Mouse (Mus musculus): ENCODE results near the gene Prkar1a. TPM values are rescaled to one million over a fixed set of nuclear protein-coding genes. Genes with fewer than 3 reads are reported as not detected.
A peak's percentile ranks its signal among the peaks of the same experiment; 100 is the strongest.
"Not testable (repeated sequence)": the region's sequence is repeated elsewhere in the genome, so short reads cannot be mapped to it uniquely, and the experiment has no call there.

Prkar1a gene
- total RNA-seq (2021), result 100 to 1,000 TPM; 334 to 356 TPM

DNA sequence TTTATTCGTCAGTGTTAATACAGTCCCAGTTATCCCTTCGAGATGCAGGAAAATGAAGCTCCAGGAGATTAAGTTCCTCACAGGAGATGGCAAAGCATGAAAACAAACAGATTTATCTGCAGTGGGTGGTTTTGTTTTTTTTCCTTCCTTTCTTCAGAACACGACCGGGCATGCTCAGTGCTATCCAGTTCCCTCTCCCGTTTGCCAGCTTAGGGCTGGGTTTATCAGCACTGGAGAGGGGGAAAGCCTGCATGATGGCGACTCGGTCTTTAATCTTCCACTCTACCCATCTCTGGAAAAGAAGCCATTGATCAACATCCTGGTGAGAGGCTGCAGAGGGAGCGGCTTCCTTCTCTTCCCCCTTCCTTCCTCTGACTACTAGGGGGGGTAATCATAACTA, at the start of gene Prkar1a:
Prkar1a (plus strand) TSS at position 200 of the 400 bp plus-strand sequence.
- DNase-seq, result no peak
- intact Hi-C loops (cut with DNase I), result no loop called here

DNA sequence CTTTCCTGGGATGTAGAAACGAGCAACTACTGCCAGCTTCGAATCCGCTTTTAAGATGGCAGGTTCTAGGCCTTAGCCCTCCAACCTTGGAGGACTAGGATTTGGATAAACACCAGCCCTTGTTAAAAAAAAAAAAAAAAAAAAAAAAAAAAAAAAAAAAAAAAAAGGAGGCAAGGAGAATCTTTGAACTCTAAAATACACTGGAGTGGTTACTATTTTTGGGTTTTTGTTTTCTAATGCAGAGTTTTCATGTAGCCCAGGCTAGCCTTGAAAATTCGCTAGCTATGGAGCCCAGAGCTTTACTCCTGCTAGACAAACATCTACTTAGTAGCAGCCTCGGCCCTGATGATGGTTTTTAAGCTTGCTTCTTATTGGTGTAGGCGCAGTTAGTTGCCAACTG, 41.6 kb upstream of the Prkar1a start:
- DNase-seq, result no peak
- intact Hi-C loops (cut with DNase I), result no loop called here

DNA sequence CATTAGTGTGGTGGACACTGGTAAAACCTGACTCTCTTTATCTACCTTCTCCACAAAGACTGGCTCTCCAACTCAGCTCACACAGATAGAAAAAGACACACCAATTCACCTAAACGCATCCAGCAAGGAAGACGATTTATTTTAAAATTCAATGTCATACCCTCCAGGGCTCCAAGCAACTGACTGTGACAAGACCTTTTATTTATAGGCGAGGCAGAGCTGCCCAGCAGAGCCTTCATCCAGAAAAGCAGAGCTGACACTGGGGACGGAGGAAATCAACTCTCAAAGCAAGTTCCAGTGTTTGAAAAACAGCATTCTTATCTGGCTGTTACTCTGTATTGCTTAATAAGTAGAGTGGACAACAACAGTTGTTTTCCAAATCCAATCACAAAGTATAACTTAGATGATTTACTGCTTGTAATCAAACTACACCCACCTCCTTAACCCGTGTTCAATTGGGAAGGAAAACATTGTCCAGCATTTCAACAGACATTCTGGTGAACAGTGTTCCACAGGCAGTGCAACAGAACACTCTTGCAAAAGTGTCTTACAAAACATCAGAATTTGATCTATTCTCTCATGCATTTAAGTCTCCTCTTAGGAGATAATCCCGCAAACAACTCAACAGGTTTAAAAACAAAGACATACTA, 40.1 kb upstream of the Prkar1a start:
- intact Hi-C loops (cut with DNase I), result no loop called here
- DNase-seq, result no peak

DNA sequence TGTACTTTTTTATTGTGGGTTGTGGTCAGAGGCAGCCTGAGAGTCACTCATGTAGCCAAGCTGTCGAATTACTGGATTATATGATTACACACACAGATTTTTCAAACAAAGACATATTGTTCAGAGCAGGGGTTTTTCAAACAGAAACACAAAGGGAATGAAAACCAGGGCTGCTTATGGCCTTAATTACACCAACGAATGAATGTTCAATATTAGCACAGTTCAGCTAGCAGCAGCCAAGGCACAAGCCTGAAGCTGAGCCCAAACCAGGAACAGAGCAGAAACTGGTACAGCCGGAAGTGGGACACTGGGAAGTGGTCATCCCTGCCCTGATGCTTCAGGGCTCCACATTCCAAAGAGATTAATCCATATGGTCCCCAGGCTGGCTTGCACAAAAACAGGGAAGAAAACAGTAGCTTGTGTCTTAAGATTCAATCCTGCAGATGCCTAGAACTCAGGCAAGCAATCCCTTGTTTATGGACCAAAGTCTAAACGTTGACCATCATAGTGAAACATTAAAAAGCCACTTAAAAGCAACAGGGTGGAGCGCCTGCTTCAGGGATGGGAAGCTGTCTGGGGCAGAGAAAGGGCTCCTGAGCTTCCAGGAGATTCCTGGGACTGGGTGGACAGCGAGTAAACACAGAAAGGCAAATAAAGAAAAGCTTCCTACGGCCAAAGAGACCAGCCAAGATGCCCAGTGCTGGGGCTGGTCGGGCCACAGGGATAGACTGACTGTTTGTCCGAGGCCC, 39.0 kb upstream of the Prkar1a start:
- no peak for DNase-seq
- intact Hi-C loops (cut with DNase I), result no loop called here

DNA sequence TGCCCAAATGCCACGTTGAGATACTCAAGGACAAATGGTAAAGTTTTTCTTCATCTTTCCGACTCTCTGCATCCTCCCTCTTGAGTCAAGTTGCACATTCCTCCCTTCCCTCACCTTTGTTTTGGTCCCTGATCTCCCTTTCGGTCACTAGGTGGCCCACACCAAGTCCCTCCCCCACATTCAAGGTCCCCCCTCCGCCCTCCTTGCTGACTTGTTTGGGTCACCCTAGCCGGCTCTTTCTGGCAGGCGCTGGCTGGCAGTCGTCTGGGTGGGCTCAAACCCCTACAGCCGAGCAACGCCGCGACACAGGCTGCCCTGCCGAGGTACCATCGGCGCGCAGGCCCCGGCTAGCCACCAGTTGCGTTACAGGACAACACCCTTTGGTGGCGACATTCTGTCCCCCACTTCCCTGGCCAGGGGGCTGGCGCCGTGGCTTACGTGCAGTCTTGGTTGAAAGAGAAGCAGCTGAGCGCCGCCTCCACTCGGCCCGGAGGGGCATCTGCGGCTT, 38.4 kb upstream of the Prkar1a start:
- intact Hi-C loops (cut with DNase I), result no loop called here
- no peak for DNase-seq

DNA sequence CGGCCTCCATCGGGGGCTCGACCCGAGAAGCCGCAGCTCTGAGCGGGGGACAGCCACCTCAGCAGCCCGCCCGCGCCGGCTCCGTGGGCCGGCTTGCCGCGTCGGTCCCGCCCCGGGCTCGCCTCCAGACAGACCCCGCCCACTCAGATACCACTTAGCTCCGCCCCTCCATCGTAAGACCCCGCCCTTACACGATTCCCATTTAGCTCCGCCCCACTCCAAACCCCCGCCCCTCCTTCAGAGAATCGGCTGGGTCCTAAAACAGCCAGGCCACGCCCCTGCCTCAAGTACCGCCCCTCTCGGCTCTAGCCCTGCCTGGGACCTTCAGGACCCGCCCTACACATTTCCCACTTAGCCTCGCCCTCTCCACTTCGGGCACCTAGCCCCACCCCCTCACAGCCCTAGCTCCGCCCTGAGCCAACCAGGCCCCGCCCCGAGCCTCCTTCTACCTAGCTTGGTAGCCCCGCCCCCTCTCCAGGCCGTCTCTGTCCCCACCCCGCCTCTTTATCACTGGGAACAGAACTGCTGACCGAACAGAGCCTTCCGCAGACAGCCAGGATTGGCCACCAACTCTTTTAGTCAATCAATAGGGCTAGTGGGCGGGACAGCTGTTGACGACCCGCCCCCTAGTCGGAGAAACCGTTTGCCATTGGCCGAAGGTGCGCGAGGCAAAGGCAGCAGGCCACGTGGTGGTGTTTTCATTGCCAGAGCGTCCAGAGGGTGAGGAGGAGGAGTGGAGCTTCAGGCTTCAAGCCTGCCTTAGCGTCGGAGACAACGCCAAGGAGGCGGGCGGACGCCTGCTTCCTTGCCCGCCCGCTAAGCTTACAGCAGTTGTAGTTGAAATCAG, 37.7 kb upstream of the Prkar1a start, which contains the start of gene Wipi1:
Wipi1 (minus strand) TSS at position 665 of the 847 bp plus-strand sequence.
- DNase-seq, result peak; percentile 99
- intact Hi-C loops (cut with DNase I), result no loop called here

DNA sequence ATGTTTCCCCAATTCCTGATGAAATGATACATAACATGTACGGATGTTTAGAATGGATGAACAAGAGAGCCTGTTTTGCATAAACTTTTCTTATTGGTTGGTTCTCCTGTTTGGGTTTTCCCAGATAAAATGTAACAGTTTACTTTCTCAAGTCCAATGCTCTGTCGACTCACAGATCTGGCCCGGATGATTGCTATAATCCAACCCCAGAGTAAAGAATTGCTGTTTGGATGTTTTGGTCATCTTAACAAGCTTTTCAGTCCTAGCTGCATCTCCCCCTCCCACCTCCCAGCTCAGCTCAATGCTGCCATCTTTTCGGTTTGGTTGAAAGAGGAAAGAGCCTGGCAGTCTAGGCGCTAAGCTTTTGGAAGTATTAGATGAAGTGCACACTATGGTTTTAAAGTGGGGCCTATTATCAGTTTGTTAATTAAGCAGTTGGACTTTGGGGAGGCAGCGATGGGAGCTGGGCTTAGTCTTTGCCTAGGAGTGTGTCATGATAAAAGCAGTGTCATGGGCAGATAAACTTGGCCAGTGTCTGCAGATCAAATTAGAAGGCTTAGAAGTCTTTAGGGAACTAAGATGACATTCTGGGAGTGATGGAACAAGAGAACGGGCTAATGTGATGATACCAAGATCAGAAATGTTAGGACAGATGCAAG, 36.2 kb upstream of the Prkar1a start:
- no peak for DNase-seq
- intact Hi-C loops (cut with DNase I), result no loop called here

DNA sequence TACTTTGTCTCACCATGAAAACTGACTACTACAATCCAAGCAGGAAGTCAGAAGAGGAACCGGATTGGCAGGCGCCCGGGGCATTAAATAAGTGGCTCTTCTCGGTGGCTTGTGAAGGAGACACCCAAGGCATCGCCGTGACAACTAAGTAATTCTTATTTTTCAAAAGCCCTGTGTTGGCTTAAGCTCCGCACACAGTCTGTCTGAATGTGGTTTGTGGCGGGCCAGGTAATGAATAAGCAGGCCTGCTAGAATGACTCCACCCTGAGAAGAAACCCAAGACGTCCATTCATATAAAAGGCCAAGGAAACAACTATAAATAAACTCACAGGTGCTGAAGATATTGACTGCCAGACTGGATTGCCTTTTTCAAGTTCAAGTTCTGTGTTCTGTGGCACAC, 33.9 kb upstream of the Prkar1a start:
- no peak for DNase-seq
- intact Hi-C loops (cut with DNase I), result no loop called here

DNA sequence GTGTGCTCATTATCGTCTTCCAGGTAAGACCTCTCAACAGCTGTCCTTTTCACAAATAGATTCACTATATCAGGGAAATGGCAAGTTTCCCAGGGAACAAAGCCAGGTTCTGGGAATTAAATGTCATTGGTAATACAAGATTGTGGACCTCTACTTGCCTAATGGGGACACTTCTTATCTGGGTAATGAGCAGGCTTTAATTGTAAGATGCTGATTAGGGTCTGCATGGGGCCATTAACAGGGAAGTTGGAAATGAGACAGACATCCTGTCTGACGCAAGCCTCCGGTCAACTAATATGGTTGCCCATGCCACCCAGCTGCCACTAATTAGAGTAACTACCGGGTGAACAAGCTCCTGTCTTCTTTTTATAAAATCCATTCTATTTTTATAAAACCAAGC, 32.9 kb upstream of the Prkar1a start:
- intact Hi-C loops (cut with DNase I), result no loop called here

DNA sequence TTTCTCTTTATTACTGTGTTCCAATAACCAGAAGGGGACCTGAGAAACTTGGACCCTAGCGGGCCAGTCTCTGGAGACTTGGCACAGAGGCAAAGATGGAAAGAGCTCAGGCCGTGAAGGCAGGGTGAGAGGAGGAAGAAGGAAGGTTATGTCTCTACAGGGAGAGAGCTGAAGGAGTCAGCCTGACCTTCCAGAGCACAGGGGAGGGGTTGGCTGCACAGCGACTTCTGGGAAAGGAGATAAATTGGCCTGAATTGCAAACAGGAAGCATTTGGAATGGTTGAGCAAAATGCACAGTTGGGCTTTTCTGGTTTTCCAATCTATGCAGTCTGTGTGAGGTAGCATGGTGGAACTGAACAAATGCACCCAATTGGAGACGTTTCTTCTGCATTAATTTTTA, 32.4 kb upstream of the Prkar1a start:
- intact Hi-C loops (cut with DNase I), result no loop called here
- DNase-seq, result no peak

More for the DNA sequence above, 32.9 kb upstream of the Prkar1a start:
- no peak for DNase-seq

DNA sequence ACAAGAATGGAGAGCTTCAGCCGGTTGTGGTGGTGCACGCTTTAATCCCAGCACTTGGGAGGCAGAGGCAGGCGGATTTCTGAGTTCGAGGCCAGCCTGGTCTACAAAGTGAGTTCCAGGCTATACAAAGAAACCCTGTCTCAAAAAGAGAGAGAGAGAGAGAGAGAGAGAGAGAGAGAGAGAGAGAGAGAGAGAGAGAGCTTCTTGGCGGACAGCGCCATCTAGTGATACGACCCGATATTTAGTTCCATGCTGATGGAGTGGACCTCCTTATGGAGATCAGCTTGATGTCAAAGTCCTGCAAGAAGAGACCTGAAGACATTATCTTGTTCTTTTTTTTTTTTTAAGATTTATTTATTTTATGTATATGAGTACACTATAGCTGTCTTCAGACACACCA, 30.1 kb upstream of the Prkar1a start:
- intact Hi-C loops (cut with DNase I), result not testable (repeated sequence)
- peak; percentile 38 for DNase-seq

DNA sequence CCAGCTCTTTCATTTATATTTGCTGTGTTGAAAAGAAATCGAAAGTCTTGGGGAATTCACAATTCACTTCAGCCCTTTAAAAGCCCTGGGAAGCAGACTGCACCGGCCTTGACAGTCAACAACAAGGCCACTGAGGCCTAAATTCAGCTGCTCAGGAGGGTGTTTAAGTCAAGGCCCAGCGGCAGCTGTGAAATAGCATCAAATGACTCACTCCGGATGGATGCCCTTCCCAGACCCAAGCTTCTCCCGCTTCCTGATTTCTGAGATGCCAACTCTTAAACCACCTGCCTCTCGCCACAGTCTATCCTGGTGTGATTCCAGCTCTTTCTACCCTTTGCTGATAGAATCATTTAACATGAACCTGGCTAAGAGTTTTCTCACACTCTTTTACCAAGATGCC, 28.8 kb upstream of the Prkar1a start:
- intact Hi-C loops (cut with DNase I), result no loop called here
- no peak for DNase-seq

DNA sequence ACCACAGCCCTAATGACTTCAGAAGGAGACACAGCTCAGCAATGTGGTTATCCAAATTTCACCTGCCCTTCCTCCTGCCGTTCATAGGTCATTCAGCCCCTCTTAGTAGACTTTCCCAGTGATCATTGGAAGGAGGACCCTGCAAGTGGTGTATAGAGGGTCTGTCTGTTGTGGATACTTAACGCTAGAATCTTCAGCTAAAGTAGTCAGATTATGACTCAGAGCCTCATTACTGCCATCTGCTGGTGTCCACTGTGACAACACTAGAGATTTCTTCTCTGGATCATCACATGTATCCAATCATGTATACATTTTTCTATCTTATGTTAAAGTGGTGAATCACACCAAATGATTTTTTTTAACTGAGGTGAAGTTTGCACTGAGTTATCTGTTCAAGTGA, 28.0 kb upstream of the Prkar1a start:
- DNase-seq, result peak; percentile 55
- intact Hi-C loops (cut with DNase I), result no loop called here

DNA sequence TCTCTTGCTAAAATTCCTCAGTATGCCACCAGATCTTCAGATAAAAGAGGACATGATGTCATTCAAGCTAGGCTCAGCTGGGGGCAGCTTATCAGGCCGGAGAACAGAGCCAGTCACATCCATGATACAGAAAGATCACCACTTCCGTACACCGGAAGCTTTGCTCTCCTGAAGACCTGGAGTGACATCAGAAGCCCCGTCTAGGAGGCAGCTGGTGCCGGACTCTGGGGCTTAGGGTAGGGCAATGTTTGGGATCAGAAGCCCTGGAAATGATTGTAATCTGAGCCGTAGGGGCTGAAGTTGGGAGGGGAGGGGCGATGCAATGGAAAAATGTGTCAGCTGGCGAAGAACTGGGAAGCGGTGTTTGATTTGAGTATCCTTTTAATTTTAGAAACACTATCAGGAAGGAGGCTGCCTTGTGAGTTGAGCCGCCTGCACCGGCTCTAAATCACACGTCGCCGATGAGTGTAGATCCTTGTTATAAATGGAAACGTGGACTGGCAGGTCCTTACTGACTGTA, 26.6 kb upstream of the Prkar1a start:
- DNase-seq, result no peak
- intact Hi-C loops (cut with DNase I), result no loop called here

DNA sequence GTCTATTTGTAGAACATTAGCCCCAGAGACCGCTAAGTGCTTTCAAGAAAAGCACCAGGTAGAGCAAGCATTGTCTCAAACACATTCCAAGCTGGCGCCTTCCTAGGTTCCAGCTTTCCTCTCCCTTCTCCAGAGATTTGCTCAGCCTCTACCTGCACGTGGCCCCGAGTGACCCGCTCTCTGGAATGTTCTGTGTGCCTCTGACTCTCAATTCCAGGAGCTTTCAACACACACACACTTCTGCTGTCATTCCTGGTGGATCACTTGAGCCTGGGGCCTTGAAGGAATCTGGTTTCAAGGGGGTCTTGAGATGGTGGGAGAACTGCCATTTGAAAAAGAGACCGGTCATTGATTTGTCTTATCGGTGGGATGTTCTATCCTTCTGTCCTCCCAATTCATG, 26.0 kb upstream of the Prkar1a start:
- intact Hi-C loops (cut with DNase I), result no loop called here
- DNase-seq, result no peak

DNA sequence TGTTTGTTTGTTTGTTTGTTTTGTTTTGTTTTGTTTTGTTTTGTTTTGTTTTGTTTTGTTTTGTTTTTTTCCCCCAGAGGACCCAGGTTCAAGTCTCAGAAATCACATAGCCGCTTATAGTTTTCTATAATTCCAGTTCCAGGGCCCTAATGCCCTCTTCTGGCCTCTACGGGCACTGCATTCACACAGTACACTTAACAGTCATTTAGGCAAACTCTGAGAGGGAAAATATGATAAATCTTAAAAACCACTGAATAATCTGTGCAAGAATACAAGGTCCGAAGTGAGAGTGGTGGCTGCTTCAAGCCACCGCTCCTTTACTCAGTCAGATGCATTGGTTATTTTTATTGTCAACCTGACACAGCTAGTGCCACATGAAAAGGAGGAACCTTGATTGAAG, 21.6 kb upstream of the Prkar1a start:
- intact Hi-C loops (cut with DNase I), result no loop called here

DNA sequence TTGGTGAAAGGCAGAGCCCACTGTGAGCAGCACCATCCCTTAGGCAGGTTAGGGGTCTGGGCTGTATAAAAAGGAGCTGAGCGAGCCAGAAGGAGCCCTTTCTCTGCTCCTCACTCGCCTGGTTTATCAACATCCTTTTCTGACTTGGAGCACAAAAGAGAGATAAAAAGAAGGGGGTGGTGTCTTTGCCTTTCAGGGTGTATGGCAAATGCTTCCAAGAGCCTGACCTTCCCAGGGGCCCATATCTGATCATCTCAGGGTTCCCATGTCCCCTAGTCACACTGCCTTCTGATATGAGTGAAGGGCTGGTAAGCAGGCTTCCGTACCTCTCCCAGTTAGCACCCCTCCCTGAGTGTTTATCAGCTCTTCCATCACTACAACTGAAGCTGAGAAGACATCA, 21.1 kb upstream of the Prkar1a start:
- intact Hi-C loops (cut with DNase I), result no loop called here
- no peak for DNase-seq

More for the DNA sequence above, 21.6 kb upstream of the Prkar1a start:
- no peak for DNase-seq

DNA sequence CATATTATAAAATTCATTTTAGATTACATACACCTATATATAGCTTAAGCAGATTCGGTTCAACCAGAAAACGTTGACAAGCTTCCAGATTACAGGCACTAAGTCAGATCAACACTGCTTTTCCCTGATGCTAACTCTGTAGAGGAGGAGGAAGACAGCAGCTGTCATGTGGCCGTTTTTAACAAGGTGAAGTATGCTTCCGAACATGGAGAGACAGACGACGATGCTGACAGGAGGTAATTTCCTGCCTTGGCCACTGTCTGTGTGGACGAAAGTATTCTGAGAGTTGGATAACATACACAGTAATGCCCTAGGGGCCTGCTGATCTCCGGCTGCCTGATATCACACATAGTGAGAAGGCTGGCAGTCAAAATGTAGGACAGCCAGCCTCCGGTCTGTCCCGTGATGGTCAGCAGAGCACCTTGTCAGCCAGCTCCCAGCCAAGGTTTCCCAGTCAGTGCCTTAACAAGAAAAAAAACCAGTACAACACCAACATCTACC, 20.1 kb upstream of the Prkar1a start:
- DNase-seq, result no peak
- intact Hi-C loops (cut with DNase I), result no loop called here

DNA sequence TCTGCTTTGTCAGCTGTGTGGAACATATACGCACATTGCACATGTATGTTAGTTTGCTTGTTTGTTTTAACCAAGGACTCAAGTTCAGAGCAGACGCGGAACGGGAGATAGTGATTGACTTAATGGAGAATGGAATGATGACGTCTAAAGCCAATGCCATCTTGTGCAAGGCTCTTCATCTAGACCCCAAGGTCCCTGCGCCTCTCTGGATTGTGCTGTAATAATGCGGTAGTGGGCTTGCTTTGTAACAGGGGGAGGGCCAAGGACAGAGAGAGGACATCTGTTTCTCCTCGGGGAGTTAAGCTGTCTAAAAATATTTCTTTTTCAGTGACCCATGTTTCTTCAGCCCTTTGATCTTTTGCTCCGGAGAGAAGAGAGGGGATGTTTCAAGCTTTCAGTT, 14.3 kb upstream of the Prkar1a start:
- DNase-seq, result no peak
- intact Hi-C loops (cut with DNase I), result no loop called here

DNA sequence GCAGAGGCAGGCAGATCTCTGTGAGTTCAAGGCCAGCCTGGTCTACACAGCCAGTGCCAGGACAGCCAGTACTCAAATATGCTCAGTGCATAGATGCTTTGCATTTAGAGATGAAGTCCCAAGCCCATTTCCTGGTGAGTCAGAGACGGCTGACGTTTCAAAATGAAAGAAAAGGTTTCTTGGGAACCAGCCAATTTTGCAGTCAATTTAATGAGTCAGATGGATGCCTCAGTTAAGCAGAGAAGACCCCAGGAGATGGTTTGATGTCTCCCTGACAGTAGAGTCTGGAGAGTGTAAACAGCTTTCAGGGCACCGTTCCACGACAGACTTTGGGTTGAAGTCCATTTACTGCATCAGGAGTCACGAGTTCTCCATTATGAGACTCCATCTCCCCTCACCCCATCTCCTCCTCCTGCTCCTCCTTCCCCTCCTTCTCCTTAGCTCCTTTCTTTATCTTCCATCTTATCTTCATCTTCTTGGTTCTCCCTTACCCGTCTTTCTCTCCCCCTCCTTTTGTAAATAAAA, 13.3 kb upstream of the Prkar1a start:
- intact Hi-C loops (cut with DNase I), result no loop called here
- DNase-seq, result no peak

All from left cerebral cortex, postnatal 4 days (tissue).